Mouse (Mus musculus): ENCODE data around the gene Wdr31.

GRCm38 (mm10) chr4:62494230-62494629 lies 23.5 kb upstream of the Wdr31 start:
- TF ChIP-seq CTCF (conservative IDR thresholded peaks at IDR 0.05; ENCODE audit: low read length) (no peak), NANOG (IDR thresholded peaks at IDR 0.05; ENCODE audit: borderline replicate concordance, low read length) (no peak), POU5F1 (IDR thresholded peaks at IDR 0.05; ENCODE audit: borderline replicate concordance, low read length) (no peak)
